Mouse (Mus musculus): Measurements from ENCODE around the gene Optn.

- TF ChIP-seq MYC (IDR thresholded peaks at IDR 0.05; ENCODE audit: low read depth, low read length) (no peak), CTCF (conservative IDR thresholded peaks at IDR 0.05 in 1 of 2, IDR thresholded peaks at IDR 0.05 in 1 of 2; ENCODE audit: low read depth in 2 of 2, low read length in 2 of 2) (no peak), NELFE (IDR thresholded peaks at IDR 0.05; ENCODE audit: low read depth, low read length) (no peak), EP300 (IDR thresholded peaks at IDR 0.05; ENCODE audit: low read length) (no peak), POLR2AphosphoS2 (IDR thresholded peaks at IDR 0.05; ENCODE audit: low read depth, low read length) (no peak), CHD1 (IDR thresholded peaks at IDR 0.05; ENCODE audit: low read depth, low read length) (no peak), TCF12 (IDR thresholded peaks at IDR 0.05; ENCODE audit: low read depth, low read length) (no peak), E2F4 (IDR thresholded peaks at IDR 0.05; ENCODE audit: insufficient replicate concordance, low read depth, low read length) (no peak), RAD21 (IDR thresholded peaks at IDR 0.05; ENCODE audit: low read depth, low read length) (no peak), POLR2A (IDR thresholded peaks at IDR 0.05; ENCODE audit: low read depth, low read length) (no peak), ZNF384 (IDR thresholded peaks at IDR 0.05; ENCODE audit: low read depth, low read length) (no peak), ZC3H11A (IDR thresholded peaks at IDR 0.05; ENCODE audit: low read depth, low read length) (no peak), UBTF (IDR thresholded peaks at IDR 0.05; ENCODE audit: low read depth, low read length) (no peak), SIN3A (IDR thresholded peaks at IDR 0.05; ENCODE audit: low read length) (no peak)
Observed at GRCm38 (mm10) chr2:5061133-5061708, 2.6 kb downstream of the Optn start.

Measured in CH12.LX (cell line).